Mouse (Mus musculus): Measurements from ENCODE around the gene Pck1. TPM values are rescaled to one million over a fixed set of nuclear protein-coding genes. Genes with fewer than 3 reads are reported as not detected.

Gene Pck1
- polyA plus RNA-seq, 1 experiment, result 0.76 TPM

DNA sequence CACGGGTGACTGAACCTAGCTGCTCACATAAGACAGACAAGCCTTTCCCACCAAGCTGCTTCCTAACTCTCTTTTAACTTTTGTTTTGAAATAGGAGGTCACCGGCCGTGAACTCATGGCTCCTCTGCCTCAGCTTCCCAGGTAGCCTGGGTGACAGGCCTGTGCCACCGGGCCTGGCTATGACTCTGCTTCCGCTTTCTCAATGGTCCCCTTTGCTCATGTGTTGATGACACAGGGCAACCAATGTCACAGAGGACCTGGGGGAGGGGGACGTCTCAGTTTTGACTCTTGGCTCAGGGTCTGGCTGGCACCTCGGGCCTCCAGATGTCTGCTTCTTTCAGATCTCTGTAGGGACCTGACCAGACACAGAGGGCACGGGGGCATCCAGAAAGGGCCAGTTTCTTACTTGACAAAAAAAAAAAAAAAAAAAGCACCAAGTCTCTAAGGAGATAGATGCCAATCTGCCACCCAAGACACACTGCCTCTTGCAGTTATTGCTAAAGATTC is 20.0 kb upstream of the Pck1 start:
- Histone ChIP-seq H3K4me1 (ENCODE audit: control insufficient read depth, insufficient read depth, insufficient read length) (no peaks in the 10 kb centered on the region), H3K36me3 (ENCODE audit: control insufficient read depth, insufficient read depth, low read length) (no peaks in the 10 kb centered on the region), H3K4me3 (ENCODE audit: extremely low read depth, insufficient read depth, insufficient read length) (no peak overlapping the region), H3K27me3 (ENCODE audit: control insufficient read depth, insufficient read depth, low read length) (no peaks in the 10 kb centered on the region), H3K27ac (ENCODE audit: insufficient read depth, low read length) (no peak overlapping the region)
- DNase-seq (ENCODE audit: low read depth in 1 of 2, low spot score in 2 of 2), result no peak
- 85% methylated on average over 8 of the region's 8 CpGs for WGBS
- TF ChIP-seq CTCF (IDR thresholded peaks at IDR 0.05; ENCODE audit: extremely low read depth, insufficient read depth, insufficient read length, insufficient replicate concordance) (no peak), POLR2A (IDR thresholded peaks at IDR 0.05; ENCODE audit: low read depth, low read length) (no peak)

DNA sequence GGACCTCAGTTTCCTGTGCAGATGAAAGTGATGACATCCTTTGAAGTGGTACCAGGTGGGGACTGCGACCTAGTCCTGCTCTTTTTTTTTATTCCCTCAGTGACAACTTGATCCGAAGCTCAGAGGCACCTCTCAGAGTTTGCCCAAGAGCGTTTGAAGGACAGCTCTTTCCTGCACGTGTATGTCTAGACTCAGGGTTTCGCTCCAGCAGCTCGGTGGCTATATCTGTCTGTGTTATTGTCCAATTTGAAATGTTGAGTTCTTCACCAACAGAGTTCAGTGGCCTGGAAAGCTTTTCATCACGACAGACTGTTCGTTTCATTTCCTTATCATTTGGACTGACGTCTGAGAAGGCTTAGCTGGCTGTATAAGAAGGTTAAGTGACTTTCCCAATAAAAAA is 18.2 kb upstream of the Pck1 start:
- Histone ChIP-seq H3K36me3 (ENCODE audit: control insufficient read depth, insufficient read depth, low read length) (no peaks in the 10 kb centered on the region), H3K27me3 (ENCODE audit: control insufficient read depth, insufficient read depth, low read length) (no peaks in the 10 kb centered on the region), H3K27ac (ENCODE audit: insufficient read depth, low read length) (no peak overlapping the region)

DNA sequence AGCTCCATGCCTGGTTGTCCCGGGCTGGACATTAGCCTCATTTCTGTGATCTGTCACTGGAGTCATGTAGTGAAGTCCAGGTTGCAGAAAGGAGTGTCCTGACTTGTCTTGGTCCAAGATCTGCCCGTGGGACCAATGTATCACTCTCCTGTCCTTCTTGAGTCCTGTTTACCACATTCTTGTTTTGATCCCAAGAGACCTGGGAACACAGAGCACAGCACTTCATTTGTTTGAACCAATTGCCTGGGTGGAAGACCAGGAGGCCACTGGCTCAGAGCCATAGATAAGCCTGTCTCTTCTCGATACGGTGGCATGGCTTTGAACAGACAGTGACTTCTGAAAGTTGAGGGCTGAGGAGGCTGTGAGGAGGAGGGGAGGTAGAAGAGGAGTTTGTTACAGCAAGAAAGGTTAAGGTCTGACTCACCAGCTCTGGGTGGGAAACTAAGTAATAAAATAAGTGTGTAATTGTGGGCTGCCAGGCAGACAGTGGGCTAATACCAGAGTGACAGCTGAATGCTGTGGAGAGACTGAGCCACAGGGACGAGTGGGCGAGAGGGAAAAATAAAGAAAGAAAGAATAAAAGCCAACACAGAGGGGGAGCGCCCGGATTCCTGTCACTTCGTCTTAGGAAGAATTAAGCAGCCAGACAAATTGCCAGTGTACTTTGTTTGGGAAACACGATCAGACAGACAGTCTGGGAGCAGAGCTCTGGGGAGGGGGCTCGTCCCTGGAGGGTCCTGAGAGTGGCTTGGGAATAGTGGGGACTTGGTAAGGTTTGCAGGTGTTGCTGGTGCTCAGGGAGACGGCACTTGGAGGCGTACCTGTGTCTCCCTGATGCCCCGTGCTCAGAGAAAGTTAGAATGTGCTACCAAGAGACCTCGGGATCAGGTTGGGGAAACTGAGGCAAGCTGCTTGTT is 14.3 kb upstream of the Pck1 start:
- Histone ChIP-seq H3K36me3 (ENCODE audit: control insufficient read depth, insufficient read depth, low read length) (no peaks in the 10 kb centered on the region), H3K27me3 (ENCODE audit: control insufficient read depth, insufficient read depth, low read length) (no peaks in the 10 kb centered on the region), H3K4me3 (ENCODE audit: extremely low read depth, insufficient read depth, insufficient read length) (no peak overlapping the region), H3K4me1 (ENCODE audit: control insufficient read depth, insufficient read depth, insufficient read length) (no peaks in the 10 kb centered on the region), H3K27ac (ENCODE audit: insufficient read depth, low read length) (no peak overlapping the region)
- no peak for DNase-seq (ENCODE audit: low read depth in 1 of 2, low spot score in 2 of 2)
- no peak for TF ChIP-seq POLR2A (IDR thresholded peaks at IDR 0.05; ENCODE audit: low read depth, low read length)
- TF ChIP-seq CTCF (IDR thresholded peaks at IDR 0.05; ENCODE audit: extremely low read depth, insufficient read depth, insufficient read length, insufficient replicate concordance), result no peak
- 73% methylated on average over 15 of the region's 15 CpGs for WGBS

More for the DNA sequence above, 18.2 kb upstream of the Pck1 start:
- DNase-seq (ENCODE audit: low read depth in 1 of 2, low spot score in 2 of 2), result no peak
- no peak overlapping the region for H3K4me3 ChIP-seq (ENCODE audit: extremely low read depth, insufficient read depth, insufficient read length)
- WGBS, result 72% methylated on average over 9 of the region's 9 CpGs
- H3K4me1 ChIP-seq (ENCODE audit: control insufficient read depth, insufficient read depth, insufficient read length), result no peaks in the 10 kb centered on the region
- TF ChIP-seq POLR2A (IDR thresholded peaks at IDR 0.05; ENCODE audit: low read depth, low read length), result no peak
- no peak for TF ChIP-seq CTCF (IDR thresholded peaks at IDR 0.05; ENCODE audit: extremely low read depth, insufficient read depth, insufficient read length, insufficient replicate concordance)

DNA sequence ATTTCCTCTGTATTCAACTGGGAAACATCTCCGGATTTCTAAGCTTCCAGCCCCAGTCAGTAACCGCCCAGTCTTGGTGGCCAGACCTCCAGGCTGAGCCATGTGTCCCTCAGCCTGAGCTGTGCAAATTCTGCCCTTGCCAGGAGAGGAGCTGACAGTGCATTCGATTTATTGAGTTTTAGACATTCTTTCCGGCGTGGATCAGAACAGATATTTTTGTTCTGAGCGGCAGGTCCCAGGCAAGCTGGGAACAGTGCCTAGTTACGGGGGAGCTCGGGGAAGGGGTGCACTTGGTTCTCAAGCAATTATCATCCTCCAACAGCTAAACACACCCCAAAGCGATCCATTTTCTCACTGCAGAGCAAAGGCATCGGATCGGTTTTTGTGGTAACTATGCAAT is 9.2 kb upstream of the Pck1 start:
- no peak overlapping the region for H3K27ac ChIP-seq (ENCODE audit: insufficient read depth, low read length)
- H3K4me1 ChIP-seq (ENCODE audit: control insufficient read depth, insufficient read depth, insufficient read length), result no peaks in the 10 kb centered on the region
- 84% methylated on average over 11 of the region's 11 CpGs for WGBS
- H3K36me3 ChIP-seq (ENCODE audit: control insufficient read depth, insufficient read depth, low read length), result no peaks in the 10 kb centered on the region
- TF ChIP-seq CTCF (IDR thresholded peaks at IDR 0.05; ENCODE audit: extremely low read depth, insufficient read depth, insufficient read length, insufficient replicate concordance), result no peak
- TF ChIP-seq POLR2A (IDR thresholded peaks at IDR 0.05; ENCODE audit: low read depth, low read length), result no peak
- DNase-seq (ENCODE audit: low read depth in 1 of 2, low spot score in 2 of 2), result no peak
- no peak overlapping the region for H3K4me3 ChIP-seq (ENCODE audit: extremely low read depth, insufficient read depth, insufficient read length)
- H3K27me3 ChIP-seq (ENCODE audit: control insufficient read depth, insufficient read depth, low read length), result no peaks in the 10 kb centered on the region

DNA sequence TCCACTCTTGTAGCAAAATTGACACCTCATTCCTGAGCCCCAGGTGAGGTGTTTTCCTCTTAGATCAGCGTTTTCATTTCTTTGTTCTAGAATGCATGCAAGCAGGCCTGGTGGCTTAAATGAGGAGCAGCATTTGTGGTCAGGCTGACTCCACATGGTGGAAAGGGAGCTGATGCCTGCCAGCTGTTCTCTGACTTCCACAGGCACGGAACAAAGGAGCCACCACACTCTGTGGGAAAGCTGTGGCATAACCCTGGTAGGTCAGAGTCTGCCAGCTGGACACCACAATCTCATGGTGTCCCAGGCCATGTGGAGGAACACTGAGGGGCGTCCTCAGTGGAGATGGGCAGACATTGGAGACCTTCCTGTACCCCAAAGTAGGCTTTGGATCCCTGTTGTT is 7.0 kb upstream of the Pck1 start:
- no peak overlapping the region for H3K4me3 ChIP-seq (ENCODE audit: extremely low read depth, insufficient read depth, insufficient read length)
- no peaks in the 10 kb centered on the region for H3K4me1 ChIP-seq (ENCODE audit: control insufficient read depth, insufficient read depth, insufficient read length)
- no peaks in the 10 kb centered on the region for H3K36me3 ChIP-seq (ENCODE audit: control insufficient read depth, insufficient read depth, low read length)
- no peak for DNase-seq (ENCODE audit: low read depth in 1 of 2, low spot score in 2 of 2)
- no peaks in the 10 kb centered on the region for H3K27me3 ChIP-seq (ENCODE audit: control insufficient read depth, insufficient read depth, low read length)
- TF ChIP-seq CTCF (IDR thresholded peaks at IDR 0.05; ENCODE audit: extremely low read depth, insufficient read depth, insufficient read length, insufficient replicate concordance), result no peak
- no peak for TF ChIP-seq POLR2A (IDR thresholded peaks at IDR 0.05; ENCODE audit: low read depth, low read length)
- no peak overlapping the region for H3K27ac ChIP-seq (ENCODE audit: insufficient read depth, low read length)
- WGBS, result 60% methylated on average over 3 of the region's 3 CpGs

DNA sequence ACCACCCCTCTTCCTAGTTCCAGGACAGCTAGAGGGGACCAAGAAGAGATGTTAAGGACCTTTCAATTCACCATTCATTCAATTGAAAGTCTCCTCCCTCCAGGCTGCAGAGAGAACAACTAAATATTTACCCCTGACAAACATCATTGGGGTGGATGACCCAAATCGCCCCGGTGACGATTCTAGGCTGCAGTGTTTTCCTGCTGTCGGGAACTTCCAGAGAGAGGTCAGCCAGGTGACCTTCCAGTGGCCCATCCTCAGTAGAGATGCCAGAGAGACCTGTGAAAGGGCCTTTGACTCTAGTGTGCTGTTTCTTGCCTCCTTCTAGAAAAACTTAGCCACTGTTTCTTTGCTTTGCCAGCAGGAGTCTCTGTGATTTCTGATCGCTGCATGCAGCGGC is 6.1 kb upstream of the Pck1 start:
- 81% methylated on average over 6 of the region's 6 CpGs for WGBS
- H3K4me1 ChIP-seq (ENCODE audit: control insufficient read depth, insufficient read depth, insufficient read length), result no peaks in the 10 kb centered on the region
- no peak for DNase-seq (ENCODE audit: low read depth in 1 of 2, low spot score in 2 of 2)

DNA sequence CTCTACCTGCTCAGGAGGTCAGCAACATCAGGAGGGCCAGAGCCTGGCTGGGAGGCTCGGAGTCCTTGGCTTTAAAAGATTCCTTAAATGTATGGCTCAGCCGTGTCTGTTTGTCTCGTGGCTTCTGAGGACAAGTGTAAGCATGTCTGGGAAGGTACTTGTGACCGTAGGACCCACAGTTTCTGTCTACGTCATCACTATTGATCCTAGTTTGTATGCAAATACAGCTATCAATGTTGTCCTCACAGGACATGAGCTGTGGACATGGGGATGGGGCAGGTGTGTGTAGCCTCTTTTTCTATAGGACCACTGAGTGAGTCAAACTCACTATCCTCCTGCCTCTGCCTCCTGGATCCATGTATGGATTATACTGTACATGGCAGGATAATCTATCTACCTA is 4.8 kb upstream of the Pck1 start:
- H3K4me3 ChIP-seq (ENCODE audit: extremely low read depth, insufficient read depth, insufficient read length), result no peak overlapping the region
- H3K27ac ChIP-seq (ENCODE audit: insufficient read depth, low read length), result no peak overlapping the region
- H3K4me1 ChIP-seq (ENCODE audit: control insufficient read depth, insufficient read depth, insufficient read length), result no peaks in the 10 kb centered on the region
- DNase-seq (ENCODE audit: low read depth in 1 of 2, low spot score in 2 of 2), result no peak
- no peaks in the 10 kb centered on the region for H3K27me3 ChIP-seq (ENCODE audit: control insufficient read depth, insufficient read depth, low read length)
- 87% methylated on average over 5 of the region's 5 CpGs for WGBS
- TF ChIP-seq POLR2A (IDR thresholded peaks at IDR 0.05; ENCODE audit: low read depth, low read length), result no peak
- TF ChIP-seq CTCF (IDR thresholded peaks at IDR 0.05; ENCODE audit: extremely low read depth, insufficient read depth, insufficient read length, insufficient replicate concordance), result no peak
- no peaks in the 10 kb centered on the region for H3K36me3 ChIP-seq (ENCODE audit: control insufficient read depth, insufficient read depth, low read length)

More for the DNA sequence above, 6.1 kb upstream of the Pck1 start:
- no peak overlapping the region for H3K27ac ChIP-seq (ENCODE audit: insufficient read depth, low read length)
- no peak overlapping the region for H3K4me3 ChIP-seq (ENCODE audit: extremely low read depth, insufficient read depth, insufficient read length)
- TF ChIP-seq CTCF (IDR thresholded peaks at IDR 0.05; ENCODE audit: extremely low read depth, insufficient read depth, insufficient read length, insufficient replicate concordance) (no peak), POLR2A (IDR thresholded peaks at IDR 0.05; ENCODE audit: low read depth, low read length) (no peak)
- H3K36me3 ChIP-seq (ENCODE audit: control insufficient read depth, insufficient read depth, low read length), result no peaks in the 10 kb centered on the region
- H3K27me3 ChIP-seq (ENCODE audit: control insufficient read depth, insufficient read depth, low read length), result no peaks in the 10 kb centered on the region
